Mouse (Mus musculus) erythroblast, embryonic 14.5 days (primary cell): ENCODE measurements around the gene Dmrt3.

Experiments used
- GATA1 ChIP-seq: IDR thresholded peaks from 2 replicates; pipeline ENCODE4 v1.6.1; 2012; ENCODE audit warnings: low read length, inconsistent platforms, mixed read lengths
- TAL1 ChIP-seq: IDR thresholded peaks from 3 replicates; pipeline ENCODE4 v1.6.1; 2012; ENCODE audit warnings: low read length, inconsistent platforms, mixed read lengths

- no peak for TF ChIP-seq GATA1
- TF ChIP-seq TAL1: no peak
Observed at GRCm38 (mm10) chr19:25607461-25608205, 2.5 kb upstream of the Dmrt3 start.
